Mouse (Mus musculus): ENCODE data around the gene Otub2. TPM values are rescaled to one million over a fixed set of nuclear protein-coding genes. Genes with fewer than 3 reads are reported as not detected.

The Otub2 gene
- total and polyA plus RNA-seq, 3 experiments = 4.6 to 18.9 (median 15.2) TPM

- H3K9me3 ChIP-seq (replicated peaks) = no peaks in the 10 kb centered on the region
- no peak overlapping the region for H3K4me3 ChIP-seq (ENCODE audit: low read depth, low read length)
- no peak for DNase-seq (ENCODE audit: low spot score)
- H3K36me3 ChIP-seq (replicated peaks) = no peaks in the 10 kb centered on the region
- TF ChIP-seq GATA2 (IDR thresholded peaks at IDR 0.05; ENCODE audit: borderline replicate concordance, low read depth, low read length) (no peak), POLR2AphosphoS5 (IDR thresholded peaks at IDR 0.05; ENCODE audit: insufficient replicate concordance, low read depth, low read length) (no peak), TAL1 (conservative IDR thresholded peaks at IDR 0.05; ENCODE audit: low read depth, low read length) (no peak), GATA1 (IDR thresholded peaks at IDR 0.05; ENCODE audit: borderline replicate concordance, low read length) (no peak), CTCF (IDR thresholded peaks at IDR 0.05; ENCODE audit: low read depth, low read length) (no peak)
- no peaks in the 10 kb centered on the region for H3K4me1 ChIP-seq (ENCODE audit: insufficient read depth, low read depth, low read length)
- H3K27me3 ChIP-seq (ENCODE audit: insufficient read depth, low read length) = peaks cover 23% of the 10 kb centered on the region; the same call in 1 of the 2 replicates
- ATAC-seq (ENCODE audit: extremely low read depth, insufficient number of reproducible peaks, low FRiP score, poor library complexity, severe bottlenecking) = no peak
Measured at GRCm38 (mm10) chr12:103358951-103359801, 29.3 kb upstream of the Otub2 start.

GRCm38 (mm10) chr12:103360812-103361211 is 27.7 kb upstream of the Otub2 start:
- Histone ChIP-seq H3K36me3 (replicated peaks) (no peaks in the 10 kb centered on the region), H3K9me3 (replicated peaks) (no peaks in the 10 kb centered on the region), H3K4me1 (ENCODE audit: insufficient read depth, low read depth, low read length) (no peaks in the 10 kb centered on the region), H3K27me3 (ENCODE audit: insufficient read depth, low read length) (peaks cover 33% of the 10 kb centered on the region), H3K4me3 (ENCODE audit: low read depth, low read length) (no peak overlapping the region)
- ATAC-seq (ENCODE audit: extremely low read depth, insufficient number of reproducible peaks, low FRiP score, poor library complexity, severe bottlenecking) = no peak
- no peak for DNase-seq (ENCODE audit: low spot score)
- TF ChIP-seq GATA1 (IDR thresholded peaks at IDR 0.05; ENCODE audit: borderline replicate concordance, low read length) = no peak
- no peak for TF ChIP-seq GATA2 (IDR thresholded peaks at IDR 0.05; ENCODE audit: borderline replicate concordance, low read depth, low read length)
- TF ChIP-seq TAL1 (conservative IDR thresholded peaks at IDR 0.05; ENCODE audit: low read depth, low read length) = no peak

- no peak for DNase-seq (ENCODE audit: low spot score)
- H3K9me3 ChIP-seq (replicated peaks) = no peaks in the 10 kb centered on the region
- H3K4me3 ChIP-seq (ENCODE audit: low read depth, low read length) = no peak overlapping the region
- no peak for ATAC-seq (ENCODE audit: extremely low read depth, insufficient number of reproducible peaks, low FRiP score, poor library complexity, severe bottlenecking)
- H3K4me1 ChIP-seq (ENCODE audit: insufficient read depth, low read depth, low read length) = no peaks in the 10 kb centered on the region
- H3K36me3 ChIP-seq (replicated peaks) = no peaks in the 10 kb centered on the region
- H3K27me3 ChIP-seq (ENCODE audit: insufficient read depth, low read length) = peaks cover 42% of the 10 kb centered on the region
- TF ChIP-seq GATA1 (IDR thresholded peaks at IDR 0.05; ENCODE audit: borderline replicate concordance, low read length) (no peak), CTCF (IDR thresholded peaks at IDR 0.05; ENCODE audit: low read depth, low read length) (no peak), POLR2AphosphoS5 (IDR thresholded peaks at IDR 0.05; ENCODE audit: insufficient replicate concordance, low read depth, low read length) (no peak)
Measured at GRCm38 (mm10) chr12:103361539-103362307, 26.8 kb upstream of the Otub2 start.

GRCm38 (mm10) chr12:103362336-103362735 is 26.1 kb upstream of the Otub2 start:
- Histone ChIP-seq H3K27me3 (ENCODE audit: insufficient read depth, low read length) (peaks cover 49% of the 10 kb centered on the region), H3K9me3 (replicated peaks) (no peaks in the 10 kb centered on the region), H3K4me3 (ENCODE audit: low read depth, low read length) (no peak overlapping the region), H3K36me3 (replicated peaks) (no peaks in the 10 kb centered on the region), H3K4me1 (ENCODE audit: insufficient read depth, low read depth, low read length) (no peaks in the 10 kb centered on the region)
- DNase-seq (ENCODE audit: low spot score) (no peak), ATAC-seq (ENCODE audit: extremely low read depth, insufficient number of reproducible peaks, low FRiP score, poor library complexity, severe bottlenecking) (no peak)
- TF ChIP-seq TAL1 (conservative IDR thresholded peaks at IDR 0.05; ENCODE audit: low read depth, low read length) (no peak), CTCF (IDR thresholded peaks at IDR 0.05; ENCODE audit: low read depth, low read length) (no peak)

- no peak for DNase-seq (ENCODE audit: low spot score)
- H3K4me3 ChIP-seq (ENCODE audit: low read depth, low read length) = no peak overlapping the region
- H3K4me1 ChIP-seq (ENCODE audit: insufficient read depth, low read depth, low read length) = peaks cover 31% of the 10 kb centered on the region
- peaks cover 73% of the 10 kb centered on the region for H3K27me3 ChIP-seq (ENCODE audit: insufficient read depth, low read length)
- no peaks in the 10 kb centered on the region for H3K36me3 ChIP-seq (replicated peaks)
- TF ChIP-seq GATA2 (IDR thresholded peaks at IDR 0.05; ENCODE audit: borderline replicate concordance, low read depth, low read length) = no peak
- TF ChIP-seq TAL1 (conservative IDR thresholded peaks at IDR 0.05; ENCODE audit: low read depth, low read length) = no peak
- no peaks in the 10 kb centered on the region for H3K9me3 ChIP-seq (replicated peaks)
- no peak for ATAC-seq (ENCODE audit: extremely low read depth, insufficient number of reproducible peaks, low FRiP score, poor library complexity, severe bottlenecking)
Measured at GRCm38 (mm10) chr12:103367171-103367570, 21.3 kb upstream of the Otub2 start.

GRCm38 (mm10) chr12:103367620-103368325 is 20.7 kb upstream of the Otub2 start:
- Histone ChIP-seq H3K9me3 (replicated peaks) (no peaks in the 10 kb centered on the region), H3K36me3 (replicated peaks) (no peaks in the 10 kb centered on the region), H3K27me3 (ENCODE audit: insufficient read depth, low read length) (peaks cover 68% of the 10 kb centered on the region), H3K4me1 (ENCODE audit: insufficient read depth, low read depth, low read length) (peaks cover 37% of the 10 kb centered on the region), H3K4me3 (ENCODE audit: low read depth, low read length) (no peak overlapping the region; the same call in 1 of the 2 replicates)
- ATAC-seq (ENCODE audit: extremely low read depth, insufficient number of reproducible peaks, low FRiP score, poor library complexity, severe bottlenecking) = peak; percentile 48
- DNase-seq (ENCODE audit: low spot score) = peak; percentile 70
- TF ChIP-seq GATA1 (IDR thresholded peaks at IDR 0.05; ENCODE audit: borderline replicate concordance, low read length) = no peak
- peak; percentile 83 for TF ChIP-seq CTCF (IDR thresholded peaks at IDR 0.05; ENCODE audit: low read depth, low read length)
- no peak for TF ChIP-seq GATA2 (IDR thresholded peaks at IDR 0.05; ENCODE audit: borderline replicate concordance, low read depth, low read length)
- TF ChIP-seq TAL1 (conservative IDR thresholded peaks at IDR 0.05; ENCODE audit: low read depth, low read length) = no peak
- TF ChIP-seq POLR2AphosphoS5 (IDR thresholded peaks at IDR 0.05; ENCODE audit: insufficient replicate concordance, low read depth, low read length) = no peak

Measured in G1E (cell line).